Mouse (Mus musculus): ENCODE measurements around the gene Pfkfb4.

DNA sequence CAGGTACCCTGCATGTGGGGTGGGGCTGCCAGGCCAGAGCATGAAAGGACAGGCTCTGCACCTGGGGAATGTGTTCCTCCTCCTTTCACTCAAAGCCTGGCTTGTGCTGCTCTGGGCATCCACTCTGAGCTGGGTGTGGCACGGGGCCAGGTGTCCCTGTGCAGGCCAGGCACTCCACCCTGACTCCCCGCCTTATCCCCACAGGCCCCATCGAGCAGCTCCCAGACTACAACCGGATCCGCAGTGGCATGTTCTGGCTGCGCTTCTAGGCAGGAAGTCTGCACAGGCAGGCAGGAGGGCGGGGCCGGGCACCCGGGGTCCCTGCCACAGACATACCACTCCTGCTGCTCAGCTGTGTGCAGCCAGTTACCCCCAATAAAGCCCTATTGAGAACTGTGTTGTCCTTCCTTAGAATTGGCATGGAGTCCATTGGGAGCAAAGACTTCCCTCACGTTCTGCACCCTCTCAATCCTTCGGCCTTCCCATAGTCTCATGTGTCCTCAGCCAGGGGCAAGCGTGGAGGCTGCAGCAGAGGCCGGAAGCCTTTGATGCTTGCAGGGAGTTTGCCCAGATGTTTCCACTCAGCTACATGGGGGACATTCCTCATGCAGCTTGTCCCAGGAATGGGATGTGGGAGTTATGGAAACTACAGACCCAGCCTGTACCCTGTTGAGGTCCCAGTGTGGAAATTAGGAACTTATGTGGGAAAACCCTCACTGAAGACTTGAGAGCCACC is 42.2 kb upstream of the Pfkfb4 start:
- TF ChIP-seq CTCF (conservative IDR thresholded peaks at IDR 0.05; ENCODE audit: insufficient read depth, insufficient read length, low read depth, low read length) (no peak), POLR2A (IDR thresholded peaks at IDR 0.05; ENCODE audit: low read depth, low read length) (no peak)
